Mouse (Mus musculus): Measurements from ENCODE around the gene Clca1.

DNA sequence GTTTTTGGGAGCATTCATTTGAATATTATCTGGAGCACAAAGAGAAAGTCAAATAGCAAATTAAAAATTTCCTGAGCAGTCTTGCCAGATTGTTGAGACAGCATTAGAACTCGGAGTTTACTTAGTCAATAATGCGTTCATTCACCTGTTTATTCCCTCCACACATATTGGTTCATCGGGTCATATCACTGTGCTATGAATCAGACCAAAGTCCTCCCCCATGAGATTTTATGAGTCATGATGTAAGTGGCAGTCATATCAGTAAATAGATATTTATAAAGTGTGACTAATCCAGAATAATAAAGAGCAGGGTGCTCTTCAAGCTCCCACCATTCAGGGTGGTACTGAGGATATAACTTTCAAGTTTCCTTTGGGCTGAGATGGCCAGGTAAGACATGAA, 39.8 kb upstream of the Clca1 start:
- TF ChIP-seq BHLHE40 (IDR thresholded peaks at IDR 0.05; ENCODE audit: borderline replicate concordance, low read depth, low read length): no peak
- no peak for TF ChIP-seq UBTF (IDR thresholded peaks at IDR 0.05; ENCODE audit: borderline replicate concordance, insufficient read depth, low read depth, low read length)
- no peak for TF ChIP-seq USF1 (IDR thresholded peaks at IDR 0.05; ENCODE audit: low read depth, low read length)
- no peak for TF ChIP-seq MYC (IDR thresholded peaks at IDR 0.05; ENCODE audit: low read depth, low read length)
- TF ChIP-seq POLR2A (IDR thresholded peaks at IDR 0.05; ENCODE audit: control insufficient read depth in 1 of 2, insufficient read depth in 1 of 2, low read depth in 1 of 2, low read length in 2 of 2, poor library complexity in 1 of 2): no peak
- TF ChIP-seq TAL1 (IDR thresholded peaks at IDR 0.05; ENCODE audit: low read length): no peak
- no peak for TF ChIP-seq CTCF (IDR thresholded peaks at IDR 0.05 in 2 of 3, conservative IDR thresholded peaks at IDR 0.05 in 1 of 3; ENCODE audit: control insufficient read depth in 1 of 3, insufficient read depth in 1 of 3, low read depth in 2 of 3, low read length in 3 of 3, poor library complexity in 1 of 3, severe bottlenecking in 1 of 3)
- no peak for TF ChIP-seq MEF2A (IDR thresholded peaks at IDR 0.05; ENCODE audit: extremely low read depth, insufficient replicate concordance, low read depth, low read length, poor library complexity, severe bottlenecking)
- TF ChIP-seq ZMIZ1 (IDR thresholded peaks at IDR 0.05; ENCODE audit: low read depth, low read length): no peak
- TF ChIP-seq GATA1 (IDR thresholded peaks at IDR 0.05; ENCODE audit: low read depth, low read length): no peak
- no peak for TF ChIP-seq E2F4 (IDR thresholded peaks at IDR 0.05; ENCODE audit: borderline replicate concordance, low read depth, low read length)
- no peak for TF ChIP-seq MAX (IDR thresholded peaks at IDR 0.05; ENCODE audit: low read length)
- no peak for TF ChIP-seq ELF1 (IDR thresholded peaks at IDR 0.05; ENCODE audit: low read depth, low read length)
- no peak for TF ChIP-seq NRF1 (IDR thresholded peaks at IDR 0.05; ENCODE audit: insufficient read depth, low read depth, low read length, poor library complexity, severe bottlenecking)

All from MEL (cell line).